Mouse (Mus musculus) midbrain, embryonic 16.5 days (tissue): Measurements from ENCODE around the gene Gm10160. TPM values are rescaled to one million over a fixed set of nuclear protein-coding genes. Genes with fewer than 3 reads are reported as not detected.
A peak's percentile ranks its signal among the peaks of the same experiment; 100 is the strongest.

ENCODE experiments used
- ATAC-seq: fragments of 200-750 bp; cut with Nextera tagmentation; 2 replicates; pipeline ENCODE4 v1.8.0; 2017; ENCODE audit warnings: moderate TSS enrichment
- H3K27ac ChIP-seq: fragments of 300-500 bp; sonication (generic); 2 replicates; pipeline ENCODE4 v1.5.1; 2014; ENCODE audit warnings: mild to moderate bottlenecking, low read length, mixed read lengths
- H3K27me3 ChIP-seq: fragments of 300-500 bp; sonication (generic); 2 replicates; pipeline ENCODE4 v1.6.1; 2014; ENCODE audit warnings: low read depth, low read length, mixed read lengths; ENCODE audit not compliant: control insufficient read depth, insufficient read depth
- H3K36me3 ChIP-seq: fragments of 300-500 bp; sonication (generic); 2 replicates; pipeline ENCODE4 v1.6.1; 2014; ENCODE audit warnings: mild to moderate bottlenecking, low read length, moderate library complexity, mixed read lengths; ENCODE audit not compliant: control insufficient read depth, insufficient read depth
- H3K4me1 ChIP-seq: fragments of 300-500 bp; sonication (generic); 2 replicates; pipeline ENCODE4 v1.6.1; 2014; ENCODE audit warnings: mild to moderate bottlenecking, low read length, mixed read lengths; ENCODE audit not compliant: control insufficient read depth, insufficient read depth
- H3K4me2 ChIP-seq: fragments of 300-500 bp; sonication (generic); 2 replicates; pipeline ENCODE4 v1.6.1; 2014; ENCODE audit warnings: mild to moderate bottlenecking, low read length, mixed read lengths
- H3K4me3 ChIP-seq: fragments of 300-500 bp; sonication (generic); 2 replicates; pipeline ENCODE4 v1.5.1; 2014; ENCODE audit warnings: low read depth, mild to moderate bottlenecking, low read length, moderate library complexity, mixed read lengths
- H3K9ac ChIP-seq: fragments of 300-500 bp; sonication (generic); 2 replicates; pipeline ENCODE4 v1.6.1; 2014; ENCODE audit warnings: low read depth, low read length, mixed read lengths
- H3K9me3 ChIP-seq: fragments of 300-500 bp; sonication (generic); replicated peaks from 2 replicates; pipeline ENCODE4 v1.6.1; 2014; ENCODE audit warnings: mild to moderate bottlenecking, low read length, mixed read lengths; ENCODE audit not compliant: control insufficient read depth, poor library complexity, severe bottlenecking
- WGBS: fragments of 180-500 bp; shearing (Covaris S2); extraction: QIAGEN DNeasy Blood & Tissue Kit; methylation state at CpG from one replicate; pipeline ENCODE4 v1.1.7; 2014; 5-methylcytosine and 5-hydroxymethylcytosine counted together
- polyA plus RNA-seq: library from polyadenylated mRNA; unstranded; fragments of >200 nt; fragmentation: Nextera tagmentation; extraction: Ambion mirVana; gene quantifications from 2 replicates; pipeline ENCODE4 v1.2.1, GENCODE M21; 2015

Gm10160 gene
- polyA plus RNA-seq, 1 experiment from 2014 or later: not detected

DNA sequence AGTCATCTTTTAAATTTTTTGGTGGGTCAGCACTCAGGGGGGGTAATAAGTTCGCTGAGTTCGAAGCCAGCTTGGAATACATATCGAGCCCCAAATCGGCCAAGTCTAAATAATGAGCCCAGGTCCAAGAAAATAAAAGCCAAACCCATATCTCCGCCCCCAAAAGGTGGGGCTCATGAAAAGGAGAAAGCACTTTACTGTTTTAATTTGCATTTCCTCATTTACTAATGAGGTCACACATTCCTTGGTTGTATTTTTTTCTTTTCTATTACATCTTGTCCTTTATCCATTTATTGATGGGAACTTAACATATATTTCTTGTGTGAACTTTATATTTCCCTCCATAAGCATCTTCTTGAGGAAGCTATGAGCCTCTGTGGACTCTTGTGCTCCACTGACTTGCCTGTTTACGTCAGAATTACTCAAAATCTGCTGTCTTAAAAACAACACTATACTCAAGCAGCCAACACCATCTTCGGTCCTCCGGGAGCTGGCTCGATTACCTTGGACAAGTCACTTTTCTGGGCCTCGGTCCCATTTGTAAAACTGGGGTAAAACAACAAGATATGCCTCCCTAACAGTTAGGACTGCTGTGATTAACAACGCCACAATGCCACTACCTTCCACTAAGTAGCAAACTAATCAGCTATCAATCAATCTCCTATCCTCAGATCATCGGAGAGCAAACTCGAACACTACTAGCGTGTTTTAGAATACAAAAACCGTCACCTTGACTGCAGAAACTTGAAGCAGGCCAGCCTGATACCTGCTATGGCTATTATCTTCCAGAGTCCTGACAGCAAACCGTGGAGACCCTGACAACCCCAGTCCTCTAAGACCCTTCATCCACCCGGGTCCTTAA lies 27.6 kb downstream of the Gm10160 start:
- H3K4me1 ChIP-seq: peaks cover 34% of the 10 kb centered on the region
- 23% methylated on average over 17 of the region's 17 CpGs for WGBS
- peak overlapping the region; percentile 96 for H3K9ac ChIP-seq
- no peaks in the 10 kb centered on the region for H3K27me3 ChIP-seq
- peak overlapping the region; percentile 61 for H3K4me2 ChIP-seq
- peak overlapping the region; percentile 91 for H3K4me3 ChIP-seq
- H3K36me3 ChIP-seq: no peaks in the 10 kb centered on the region
- ATAC-seq: peak; percentile 0
- peak overlapping the region; percentile 98 for H3K27ac ChIP-seq
- H3K9me3 ChIP-seq: no peaks in the 10 kb centered on the region

- no peak for ATAC-seq
- Histone ChIP-seq H3K9ac (0 out of 2 replicates have a peak overlapping the region, but pooled peaks have one; percentile 16), H3K4me3 (no peak overlapping the region), H3K4me2 (peak overlapping the region; percentile 41), H3K9me3 (no peaks in the 10 kb centered on the region), H3K27me3 (no peaks in the 10 kb centered on the region), H3K4me1 (peaks cover 34% of the 10 kb centered on the region), H3K36me3 (no peaks in the 10 kb centered on the region), H3K27ac (no peak overlapping the region)
- 34% methylated on average over 3 of the region's 3 CpGs for WGBS
These were observed 30.2 kb downstream of the Gm10160 start for GRCm38 (mm10) chr7:81825381-81825780.

DNA sequence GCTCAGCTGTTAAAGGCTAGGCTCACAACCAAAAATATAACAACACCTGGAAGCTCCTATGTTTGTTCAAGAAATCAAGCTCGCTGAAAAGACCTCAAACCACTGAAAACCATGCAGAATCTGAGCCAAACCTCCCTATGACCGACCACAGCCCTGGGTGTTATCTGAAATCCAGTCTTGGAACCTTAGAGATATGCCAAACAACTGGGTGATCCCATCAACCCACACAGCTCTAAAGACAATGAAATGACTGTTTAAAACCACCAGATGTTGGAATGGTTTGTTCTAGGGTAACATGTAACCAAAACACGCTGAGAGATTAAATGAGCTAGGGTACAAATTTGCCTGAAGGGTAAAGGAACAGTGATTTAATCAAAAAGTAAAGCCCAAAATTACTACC lies 30.7 kb downstream of the Gm10160 start:
- Histone ChIP-seq H3K27ac (no peak overlapping the region), H3K36me3 (no peaks in the 10 kb centered on the region), H3K4me2 (no peak overlapping the region; the same call in 1 of the 2 replicates), H3K9ac (no peak overlapping the region), H3K4me1 (peaks cover 31% of the 10 kb centered on the region), H3K27me3 (no peaks in the 10 kb centered on the region), H3K4me3 (no peak overlapping the region), H3K9me3 (no peaks in the 10 kb centered on the region)
- no peak for ATAC-seq
- WGBS: 86% methylated on average over 3 of the region's 3 CpGs

DNA sequence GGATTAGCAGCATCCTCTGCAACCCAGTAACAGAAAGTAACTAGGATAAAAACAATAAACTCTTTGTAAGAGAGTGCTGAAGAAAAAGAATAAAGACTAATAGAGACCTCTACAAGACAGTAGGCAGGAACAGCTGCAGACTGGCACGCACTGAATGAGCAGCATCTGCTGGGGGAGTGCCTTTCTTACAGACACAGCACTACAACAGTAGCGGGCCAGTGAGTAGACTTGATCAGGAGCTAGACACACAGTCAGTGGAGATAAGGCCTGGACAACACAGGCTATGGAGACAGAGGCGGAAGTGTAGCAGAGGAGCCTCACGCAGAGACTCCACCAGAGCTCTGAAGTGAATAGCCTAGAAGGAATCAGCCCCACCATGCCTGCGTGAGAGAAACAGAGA lies 49.5 kb downstream of the Gm10160 start:
- Histone ChIP-seq H3K4me1 (no peaks in the 10 kb centered on the region), H3K9me3 (no peaks in the 10 kb centered on the region), H3K9ac (no peak overlapping the region), H3K4me2 (no peak overlapping the region), H3K27ac (no peak overlapping the region), H3K36me3 (no peaks in the 10 kb centered on the region), H3K4me3 (no peak overlapping the region), H3K27me3 (no peaks in the 10 kb centered on the region)
- ATAC-seq: no peak
- WGBS: 62% methylated on average over 5 of the region's 5 CpGs

Other genes starting within 250 kb of the Gm10160 start
- 16.3 and 20.1 TPM in 2 replicates for gene Homer2, start 148.3 kb downstream of the Gm10160 start, polyA plus RNA-seq
- gene Ramac, start 92.9 kb downstream of the Gm10160 start, polyA plus RNA-seq: 165 and 169 TPM in 2 replicates
- 53.2 and 58.7 TPM in 2 replicates for gene 3110040N11Rik, start 66.3 kb downstream of the Gm10160 start, polyA plus RNA-seq
- 89.1 and 98.2 TPM in 2 replicates for gene Btbd1, start 26.4 kb downstream of the Gm10160 start, polyA plus RNA-seq
- 8.1 and 8.7 TPM in 2 replicates for gene Tm6sf1, start 3.2 kb upstream of the Gm10160 start, polyA plus RNA-seq
- 63.5 and 66.9 TPM in 2 replicates for gene Hdgfl3, start 78.7 kb upstream of the Gm10160 start, polyA plus RNA-seq
- 0.04 and 0.10 TPM in 2 replicates for gene Bnc1, start 136.5 kb upstream of the Gm10160 start, polyA plus RNA-seq